Mouse (Mus musculus) C2C12 (cell line): ENCODE measurements around the gene Hdac7.

Experiments
- CEBPB ChIP-seq: IDR thresholded peaks from one replicate; pipeline ENCODE4 v1.6.1; 2011; ENCODE audit warnings: low read depth, mild to moderate bottlenecking, control low read depth, moderate library complexity
- CTCF ChIP-seq: IDR thresholded peaks from one replicate; pipeline ENCODE4 v1.5.1; 2011; ENCODE audit not compliant: control insufficient read depth, insufficient read depth, insufficient read length
- MAX ChIP-seq: IDR thresholded peaks from one replicate; pipeline ENCODE4 v1.6.1; 2011; ENCODE audit warnings: mild to moderate bottlenecking, control low read depth
- MYOD1 ChIP-seq: IDR thresholded peaks from one replicate; pipeline ENCODE4 v1.6.1; 2011; ENCODE audit warnings: low read depth; ENCODE audit not compliant: control insufficient read depth, insufficient read length
- MYOG ChIP-seq: IDR thresholded peaks from one replicate; pipeline ENCODE4 v1.6.1; 2011; ENCODE audit not compliant: control insufficient read depth, insufficient read length; ENCODE audit errors: extremely low read depth
- USF1 ChIP-seq: IDR thresholded peaks from one replicate; pipeline ENCODE4 v1.6.1; 2011; ENCODE audit warnings: low read depth, mild to moderate bottlenecking, control low read depth, moderate library complexity

- no peak for TF ChIP-seq CTCF
- no peak for TF ChIP-seq USF1
- no peak for TF ChIP-seq MYOD1
- no peak for TF ChIP-seq MAX
- no peak for TF ChIP-seq MYOG
- no peak for TF ChIP-seq CEBPB
Observed at GRCm38 (mm10) chr15:97838395-97838794, 5.9 kb downstream of the Hdac7 start.
